Mouse (Mus musculus): ENCODE data around the gene Sec13.
A peak's percentile ranks its signal among the peaks of the same experiment; 100 is the strongest.
"Not testable (repeated sequence)": the region's sequence is repeated elsewhere in the genome, so short reads cannot be mapped to it uniquely, and the experiment has no call there.

The Sec13 gene

GRCm38 (mm10) chr6:113740236-113741217 is at the start of gene Sec13:
Gene Sec13, minus strand, starts transcription at chr6:113740743.
- DNase-seq = peak; percentile 87

- DNase-seq = no peak
These were observed 47.0 kb upstream of the Sec13 start for GRCm38 (mm10) chr6:113787459-113787968.

GRCm38 (mm10) chr6:113785658-113786057 is 45.1 kb upstream of the Sec13 start:
- no peak for DNase-seq

- DNase-seq = no peak
These were observed 37.7 kb upstream of the Sec13 start for GRCm38 (mm10) chr6:113778229-113778753.

- DNase-seq = no peak
These were observed 28.3 kb upstream of the Sec13 start for GRCm38 (mm10) chr6:113768804-113769203.

- DNase-seq = peak; percentile 78
These were observed 21.1 kb upstream of the Sec13 start for GRCm38 (mm10) chr6:113761644-113762043.

GRCm38 (mm10) chr6:113749119-113749685 is 8.7 kb upstream of the Sec13 start:
- DNase-seq = peak; percentile 21

- no peak for DNase-seq
These were observed 7.8 kb upstream of the Sec13 start for GRCm38 (mm10) chr6:113748351-113748750.

GRCm38 (mm10) chr6:113747284-113747683 is 6.7 kb upstream of the Sec13 start:
- DNase-seq = no peak

GRCm38 (mm10) chr6:113745117-113745516 is 4.6 kb upstream of the Sec13 start:
- DNase-seq = no peak

- DNase-seq = no peak
These were observed 2.6 kb upstream of the Sec13 start for GRCm38 (mm10) chr6:113743111-113743510.

- no peak for DNase-seq
These were observed 1.8 kb upstream of the Sec13 start for GRCm38 (mm10) chr6:113742321-113742720.

- DNase-seq = no peak
These were observed 882 bp upstream of the Sec13 start for GRCm38 (mm10) chr6:113741425-113741824.

- DNase-seq = no peak
These were observed 3.1 kb downstream of the Sec13 start for GRCm38 (mm10) chr6:113737318-113738046.

- DNase-seq = no peak
These were observed 9.2 kb downstream of the Sec13 start for GRCm38 (mm10) chr6:113731296-113731695.

- DNase-seq = no peak
These were observed 12.4 kb downstream of the Sec13 start for GRCm38 (mm10) chr6:113728181-113728580.

- DNase-seq = peak; percentile 32
These were observed 19.5 kb downstream of the Sec13 start for GRCm38 (mm10) chr6:113721061-113721460.

- no peak for DNase-seq
These were observed 20.7 kb downstream of the Sec13 start, which contains the start of gene Ghrl for GRCm38 (mm10) chr6:113719878-113720277. Gene Ghrl, minus strand, starts transcription at chr6:113719880.

GRCm38 (mm10) chr6:113717541-113717940 is 23.0 kb downstream of the Sec13 start:
- peak; percentile 44 for DNase-seq

- no peak for DNase-seq
These were observed 25.7 kb downstream of the Sec13 start for GRCm38 (mm10) chr6:113714797-113715196.

GRCm38 (mm10) chr6:113714276-113714675 is 26.3 kb downstream of the Sec13 start:
- no peak for DNase-seq

GRCm38 (mm10) chr6:113713389-113713788 is 27.2 kb downstream of the Sec13 start:
- not testable (repeated sequence) for DNase-seq

- no peak for DNase-seq
These were observed 27.8 kb downstream of the Sec13 start for GRCm38 (mm10) chr6:113712718-113713117.

Measured in lung, postnatal 36 days (tissue).